Mouse (Mus musculus): ENCODE measurements at regions not wholly inside any gene's neighbourhood (a gene's known extent, or its start where the extent isn't known, plus 50 kb on each side); places are given as distances from the start of the nearest gene placed in this dataset.

GRCm38 (mm10) chr10:54269785-54270184, 193.4 kb upstream of the Man1a start:
- ATAC-seq (replicated peaks in 1 of 2; ENCODE audit: insufficient read depth in 1 of 2, low FRiP score in 2 of 2, low TSS enrichment in 1 of 2, low read depth in 1 of 2, poor library complexity in 2 of 2, severe bottlenecking in 2 of 2), result no peak

GRCm38 (mm10) chr10:54269354-54269753, 192.9 kb upstream of the Man1a start:
- ATAC-seq (replicated peaks in 1 of 2; ENCODE audit: insufficient read depth in 1 of 2, low FRiP score in 2 of 2, low TSS enrichment in 1 of 2, low read depth in 1 of 2, poor library complexity in 2 of 2, severe bottlenecking in 2 of 2), result no peak

- ATAC-seq (replicated peaks in 1 of 2; ENCODE audit: insufficient read depth in 1 of 2, low FRiP score in 2 of 2, low TSS enrichment in 1 of 2, low read depth in 1 of 2, poor library complexity in 2 of 2, severe bottlenecking in 2 of 2), result no peak
These were observed 190.2 kb upstream of the Man1a start for GRCm38 (mm10) chr10:54266656-54267055.

GRCm38 (mm10) chr10:54254874-54255641, 178.6 kb upstream of the Man1a start:
- no peak for ATAC-seq (replicated peaks in 1 of 2; ENCODE audit: insufficient read depth in 1 of 2, low FRiP score in 2 of 2, low TSS enrichment in 1 of 2, low read depth in 1 of 2, poor library complexity in 2 of 2, severe bottlenecking in 2 of 2)

GRCm38 (mm10) chr10:54244995-54245394, 168.6 kb upstream of the Man1a start:
- no peak for ATAC-seq (replicated peaks in 1 of 2; ENCODE audit: insufficient read depth in 1 of 2, low FRiP score in 2 of 2, low TSS enrichment in 1 of 2, low read depth in 1 of 2, poor library complexity in 2 of 2, severe bottlenecking in 2 of 2)

- peak; percentile 69 to 79; a peak in 3 of 4 replicates for ATAC-seq (replicated peaks in 1 of 2; ENCODE audit: insufficient read depth in 1 of 2, low FRiP score in 2 of 2, low TSS enrichment in 1 of 2, low read depth in 1 of 2, poor library complexity in 2 of 2, severe bottlenecking in 2 of 2)
These were observed 126.0 kb upstream of the Man1a start for GRCm38 (mm10) chr10:54202362-54202761.

- ATAC-seq (replicated peaks in 1 of 2; ENCODE audit: insufficient read depth in 1 of 2, low FRiP score in 2 of 2, low TSS enrichment in 1 of 2, low read depth in 1 of 2, poor library complexity in 2 of 2, severe bottlenecking in 2 of 2), result no peak
These were observed 125.3 kb upstream of the Man1a start for GRCm38 (mm10) chr10:54201727-54202126.

- ATAC-seq (replicated peaks in 1 of 2; ENCODE audit: insufficient read depth in 1 of 2, low FRiP score in 2 of 2, low TSS enrichment in 1 of 2, low read depth in 1 of 2, poor library complexity in 2 of 2, severe bottlenecking in 2 of 2), result no peak
These were observed 106.3 kb upstream of the Man1a start for GRCm38 (mm10) chr10:54182670-54183069.

GRCm38 (mm10) chr10:54169320-54169719, 92.9 kb upstream of the Man1a start:
- ATAC-seq (replicated peaks in 1 of 2; ENCODE audit: insufficient read depth in 1 of 2, low FRiP score in 2 of 2, low TSS enrichment in 1 of 2, low read depth in 1 of 2, poor library complexity in 2 of 2, severe bottlenecking in 2 of 2), result no peak

- no peak for ATAC-seq (replicated peaks in 1 of 2; ENCODE audit: insufficient read depth in 1 of 2, low FRiP score in 2 of 2, low TSS enrichment in 1 of 2, low read depth in 1 of 2, poor library complexity in 2 of 2, severe bottlenecking in 2 of 2)
These were observed 84.8 kb upstream of the Man1a start for GRCm38 (mm10) chr10:54161091-54161742.

GRCm38 (mm10) chr10:54153928-54154327, 77.5 kb upstream of the Man1a start:
- ATAC-seq (replicated peaks in 1 of 2; ENCODE audit: insufficient read depth in 1 of 2, low FRiP score in 2 of 2, low TSS enrichment in 1 of 2, low read depth in 1 of 2, poor library complexity in 2 of 2, severe bottlenecking in 2 of 2), result peak in 1 of 2 experiments; percentile 32; a peak in 1 of 4 replicates

- no peak for ATAC-seq (replicated peaks in 1 of 2; ENCODE audit: insufficient read depth in 1 of 2, low FRiP score in 2 of 2, low TSS enrichment in 1 of 2, low read depth in 1 of 2, poor library complexity in 2 of 2, severe bottlenecking in 2 of 2)
These were observed 56.2 kb upstream of the Man1a start for GRCm38 (mm10) chr10:54132634-54133033.
